Mouse (Mus musculus): ENCODE measurements at regions not wholly inside any gene's neighbourhood (a gene's known extent, or its start where the extent isn't known, plus 50 kb on each side); places are given as distances from the start of the nearest gene placed in this dataset.

- H3K4me3 ChIP-seq (ENCODE audit: low read depth, low read length), result no peak overlapping the region
- no peak overlapping the region for H3K27ac ChIP-seq (ENCODE audit: low read depth, low read length)
- no peaks in the 10 kb centered on the region for H3K27me3 ChIP-seq (ENCODE audit: control insufficient read depth, insufficient read depth, low read length)
- H3K4me2 ChIP-seq (replicated peaks; ENCODE audit: low read depth, low read length), result no peak overlapping the region
- no peaks in the 10 kb centered on the region for H3K9me3 ChIP-seq (ENCODE audit: control insufficient read depth, low read length)
- no peaks in the 10 kb centered on the region for H3K4me1 ChIP-seq (replicated peaks; ENCODE audit: control insufficient read depth, insufficient read depth, low read length)
- WGBS, result 49% methylated on average over 4 of the region's 4 CpGs
- no peak overlapping the region for H3K9ac ChIP-seq (ENCODE audit: low read depth, low read length)
- no peaks in the 10 kb centered on the region for H3K36me3 ChIP-seq (ENCODE audit: control insufficient read depth, insufficient read depth, low read length)
- ATAC-seq (ENCODE audit: low FRiP score), result no peak
- no peak for DNase-seq (ENCODE audit: low spot score)
Measured at GRCm38 (mm10) chr10:16640136-16640535, 1082.9 kb upstream of the Cited2 start.

- H3K36me3 ChIP-seq (ENCODE audit: control insufficient read depth, insufficient read depth, low read length), result no peaks in the 10 kb centered on the region
- H3K4me3 ChIP-seq (ENCODE audit: low read depth, low read length), result no peak overlapping the region
- no peak overlapping the region for H3K4me2 ChIP-seq (replicated peaks; ENCODE audit: low read depth, low read length)
- DNase-seq (ENCODE audit: low spot score), result no peak
- ATAC-seq (ENCODE audit: low FRiP score), result peak; percentile 6; the same call in 1 of the 2 replicates
- no peak overlapping the region for H3K9ac ChIP-seq (ENCODE audit: low read depth, low read length)
- WGBS, result 53% methylated on average over 1 of the region's 1 CpGs
- no peaks in the 10 kb centered on the region for H3K27me3 ChIP-seq (ENCODE audit: control insufficient read depth, insufficient read depth, low read length)
- no peaks in the 10 kb centered on the region for H3K4me1 ChIP-seq (replicated peaks; ENCODE audit: control insufficient read depth, insufficient read depth, low read length)
- no peak overlapping the region for H3K27ac ChIP-seq (ENCODE audit: low read depth, low read length)
- H3K9me3 ChIP-seq (ENCODE audit: control insufficient read depth, low read length), result no peaks in the 10 kb centered on the region
Measured at GRCm38 (mm10) chr10:16650120-16650519, 1072.9 kb upstream of the Cited2 start.

GRCm38 (mm10) chr10:16652450-16652849, 1070.6 kb upstream of the Cited2 start:
- H3K9me3 ChIP-seq (ENCODE audit: control insufficient read depth, low read length), result no peaks in the 10 kb centered on the region
- no peak overlapping the region for H3K4me2 ChIP-seq (replicated peaks; ENCODE audit: low read depth, low read length)
- no peaks in the 10 kb centered on the region for H3K36me3 ChIP-seq (ENCODE audit: control insufficient read depth, insufficient read depth, low read length)
- no peak for DNase-seq (ENCODE audit: low spot score)
- H3K27me3 ChIP-seq (ENCODE audit: control insufficient read depth, insufficient read depth, low read length), result no peaks in the 10 kb centered on the region
- H3K4me1 ChIP-seq (replicated peaks; ENCODE audit: control insufficient read depth, insufficient read depth, low read length), result no peaks in the 10 kb centered on the region
- H3K27ac ChIP-seq (ENCODE audit: low read depth, low read length), result no peak overlapping the region
- 86% methylated on average over 4 of the region's 4 CpGs for WGBS
- no peak overlapping the region for H3K4me3 ChIP-seq (ENCODE audit: low read depth, low read length)
- H3K9ac ChIP-seq (ENCODE audit: low read depth, low read length), result no peak overlapping the region
- no peak for ATAC-seq (ENCODE audit: low FRiP score)

- DNase-seq (ENCODE audit: low spot score) (no peak), ATAC-seq (ENCODE audit: low FRiP score) (no peak)
- H3K4me3 ChIP-seq (ENCODE audit: low read depth, low read length), result no peak overlapping the region
- no peak overlapping the region for H3K27ac ChIP-seq (ENCODE audit: low read depth, low read length)
- WGBS, result 60% methylated on average over 1 of the region's 1 CpGs
- no peaks in the 10 kb centered on the region for H3K4me1 ChIP-seq (replicated peaks; ENCODE audit: control insufficient read depth, insufficient read depth, low read length)
- no peak overlapping the region for H3K4me2 ChIP-seq (replicated peaks; ENCODE audit: low read depth, low read length)
- H3K9me3 ChIP-seq (ENCODE audit: control insufficient read depth, low read length), result no peaks in the 10 kb centered on the region
- no peak overlapping the region for H3K9ac ChIP-seq (ENCODE audit: low read depth, low read length)
- no peaks in the 10 kb centered on the region for H3K36me3 ChIP-seq (ENCODE audit: control insufficient read depth, insufficient read depth, low read length)
- no peaks in the 10 kb centered on the region for H3K27me3 ChIP-seq (ENCODE audit: control insufficient read depth, insufficient read depth, low read length)
Measured at GRCm38 (mm10) chr10:16664483-16664882, 1058.5 kb upstream of the Cited2 start.

GRCm38 (mm10) chr10:16670286-16670685, 1052.7 kb upstream of the Cited2 start:
- Histone ChIP-seq H3K9ac (ENCODE audit: low read depth, low read length) (no peak overlapping the region), H3K4me2 (replicated peaks; ENCODE audit: low read depth, low read length) (no peak overlapping the region), H3K27me3 (ENCODE audit: control insufficient read depth, insufficient read depth, low read length) (no peaks in the 10 kb centered on the region), H3K36me3 (ENCODE audit: control insufficient read depth, insufficient read depth, low read length) (no peaks in the 10 kb centered on the region), H3K27ac (ENCODE audit: low read depth, low read length) (no peak overlapping the region), H3K4me1 (replicated peaks; ENCODE audit: control insufficient read depth, insufficient read depth, low read length) (no peaks in the 10 kb centered on the region), H3K4me3 (ENCODE audit: low read depth, low read length) (no peak overlapping the region), H3K9me3 (ENCODE audit: control insufficient read depth, low read length) (no peaks in the 10 kb centered on the region)
- 66% methylated on average over 2 of the region's 2 CpGs for WGBS
- ATAC-seq (ENCODE audit: low FRiP score) (no peak), DNase-seq (ENCODE audit: low spot score) (no peak)

- no peak overlapping the region for H3K4me3 ChIP-seq (ENCODE audit: low read depth, low read length)
- no peak for ATAC-seq (ENCODE audit: low FRiP score)
- no peaks in the 10 kb centered on the region for H3K36me3 ChIP-seq (ENCODE audit: control insufficient read depth, insufficient read depth, low read length)
- H3K9ac ChIP-seq (ENCODE audit: low read depth, low read length), result no peak overlapping the region
- WGBS, result 90% methylated on average over 3 of the region's 3 CpGs
- H3K27ac ChIP-seq (ENCODE audit: low read depth, low read length), result no peak overlapping the region
- no peak for DNase-seq (ENCODE audit: low spot score)
- H3K4me1 ChIP-seq (replicated peaks; ENCODE audit: control insufficient read depth, insufficient read depth, low read length), result no peaks in the 10 kb centered on the region
- H3K9me3 ChIP-seq (ENCODE audit: control insufficient read depth, low read length), result no peaks in the 10 kb centered on the region
- H3K27me3 ChIP-seq (ENCODE audit: control insufficient read depth, insufficient read depth, low read length), result no peaks in the 10 kb centered on the region
- no peak overlapping the region for H3K4me2 ChIP-seq (replicated peaks; ENCODE audit: low read depth, low read length)
Measured at GRCm38 (mm10) chr10:16681001-16681400, 1042.0 kb upstream of the Cited2 start.

GRCm38 (mm10) chr10:16685352-16685751, 1037.7 kb upstream of the Cited2 start:
- ATAC-seq (ENCODE audit: low FRiP score), result no peak

GRCm38 (mm10) chr10:16706976-16707375, 1016.0 kb upstream of the Cited2 start:
- no peak for ATAC-seq (ENCODE audit: low FRiP score)

More at GRCm38 (mm10) chr10:16685352-16685751, 1037.7 kb upstream of the Cited2 start:
- Histone ChIP-seq H3K27ac (ENCODE audit: low read depth, low read length) (no peak overlapping the region), H3K4me2 (replicated peaks; ENCODE audit: low read depth, low read length) (no peak overlapping the region), H3K9ac (ENCODE audit: low read depth, low read length) (no peak overlapping the region), H3K36me3 (ENCODE audit: control insufficient read depth, insufficient read depth, low read length) (no peaks in the 10 kb centered on the region), H3K4me3 (ENCODE audit: low read depth, low read length) (no peak overlapping the region), H3K4me1 (replicated peaks; ENCODE audit: control insufficient read depth, insufficient read depth, low read length) (no peaks in the 10 kb centered on the region), H3K27me3 (ENCODE audit: control insufficient read depth, insufficient read depth, low read length) (no peaks in the 10 kb centered on the region), H3K9me3 (ENCODE audit: control insufficient read depth, low read length) (no peaks in the 10 kb centered on the region)
- no peak for DNase-seq (ENCODE audit: low spot score)
- WGBS, result 92% methylated on average over 1 of the region's 1 CpGs

GRCm38 (mm10) chr10:16713143-16713542, 1009.9 kb upstream of the Cited2 start:
- H3K27ac ChIP-seq (ENCODE audit: low read depth, low read length), result no peak overlapping the region
- H3K4me3 ChIP-seq (ENCODE audit: low read depth, low read length), result no peak overlapping the region
- no peaks in the 10 kb centered on the region for H3K9me3 ChIP-seq (ENCODE audit: control insufficient read depth, low read length)
- no peak overlapping the region for H3K9ac ChIP-seq (ENCODE audit: low read depth, low read length)
- no peaks in the 10 kb centered on the region for H3K36me3 ChIP-seq (ENCODE audit: control insufficient read depth, insufficient read depth, low read length)
- 65% methylated on average over 3 of the region's 3 CpGs for WGBS
- no peaks in the 10 kb centered on the region for H3K27me3 ChIP-seq (ENCODE audit: control insufficient read depth, insufficient read depth, low read length)
- no peaks in the 10 kb centered on the region for H3K4me1 ChIP-seq (replicated peaks; ENCODE audit: control insufficient read depth, insufficient read depth, low read length)
- DNase-seq (ENCODE audit: low spot score), result no peak
- no peak for ATAC-seq (ENCODE audit: low FRiP score)
- H3K4me2 ChIP-seq (replicated peaks; ENCODE audit: low read depth, low read length), result no peak overlapping the region

More at GRCm38 (mm10) chr10:16706976-16707375, 1016.0 kb upstream of the Cited2 start:
- Histone ChIP-seq H3K4me2 (replicated peaks; ENCODE audit: low read depth, low read length) (no peak overlapping the region), H3K4me1 (replicated peaks; ENCODE audit: control insufficient read depth, insufficient read depth, low read length) (no peaks in the 10 kb centered on the region), H3K27me3 (ENCODE audit: control insufficient read depth, insufficient read depth, low read length) (no peaks in the 10 kb centered on the region), H3K27ac (ENCODE audit: low read depth, low read length) (no peak overlapping the region), H3K9me3 (ENCODE audit: control insufficient read depth, low read length) (no peaks in the 10 kb centered on the region), H3K36me3 (ENCODE audit: control insufficient read depth, insufficient read depth, low read length) (no peaks in the 10 kb centered on the region), H3K9ac (ENCODE audit: low read depth, low read length) (no peak overlapping the region), H3K4me3 (ENCODE audit: low read depth, low read length) (no peak overlapping the region)
- DNase-seq (ENCODE audit: low spot score), result no peak
- WGBS, result 72% methylated on average over 2 of the region's 2 CpGs
